Mouse (Mus musculus): ENCODE results near the gene Gm20431.
"Not testable (repeated sequence)": the region's sequence is repeated elsewhere in the genome, so short reads cannot be mapped to it uniquely, and the experiment has no call there.

Gene Gm20431

DNA sequence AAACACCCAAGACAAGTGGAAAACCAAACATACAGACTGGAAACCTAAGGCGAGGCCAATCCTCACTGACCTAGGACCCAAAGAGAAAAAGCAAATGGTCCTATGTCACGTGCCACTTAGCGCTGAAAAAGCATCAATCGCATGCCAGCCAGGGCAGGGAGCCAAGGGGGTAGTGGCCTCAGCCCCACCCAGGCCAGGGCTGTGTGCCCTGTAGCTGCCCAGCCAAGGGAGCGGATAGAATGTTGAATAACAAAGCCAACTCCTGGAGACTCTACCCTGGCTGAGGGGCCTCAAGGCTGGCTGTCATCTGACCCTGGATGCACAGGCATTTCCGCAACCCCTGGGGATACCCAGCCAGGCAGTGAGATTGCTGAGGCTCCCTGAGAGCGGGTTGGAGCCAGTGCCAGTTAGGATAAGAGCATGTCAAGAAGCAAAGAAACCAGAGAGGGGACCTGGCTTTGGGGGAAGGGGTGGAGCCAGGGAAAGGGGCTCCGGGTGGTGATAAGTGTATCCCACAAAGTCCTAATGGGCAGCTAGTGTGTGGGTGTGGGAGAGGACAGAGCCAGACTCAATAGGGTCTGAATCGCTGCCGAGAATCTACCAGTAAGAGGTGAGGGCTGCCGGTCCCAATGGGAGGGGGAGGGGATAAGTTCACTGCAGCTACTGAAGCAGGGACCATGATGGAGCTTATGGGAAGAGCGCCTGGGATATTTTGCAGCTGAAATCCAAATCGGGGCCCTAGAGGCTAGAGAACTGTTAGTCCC, 1.3 kb downstream of the Gm20431 start:
- peak; percentile 31 for DNase-seq (ENCODE audit: low read depth, low spot score)

DNA sequence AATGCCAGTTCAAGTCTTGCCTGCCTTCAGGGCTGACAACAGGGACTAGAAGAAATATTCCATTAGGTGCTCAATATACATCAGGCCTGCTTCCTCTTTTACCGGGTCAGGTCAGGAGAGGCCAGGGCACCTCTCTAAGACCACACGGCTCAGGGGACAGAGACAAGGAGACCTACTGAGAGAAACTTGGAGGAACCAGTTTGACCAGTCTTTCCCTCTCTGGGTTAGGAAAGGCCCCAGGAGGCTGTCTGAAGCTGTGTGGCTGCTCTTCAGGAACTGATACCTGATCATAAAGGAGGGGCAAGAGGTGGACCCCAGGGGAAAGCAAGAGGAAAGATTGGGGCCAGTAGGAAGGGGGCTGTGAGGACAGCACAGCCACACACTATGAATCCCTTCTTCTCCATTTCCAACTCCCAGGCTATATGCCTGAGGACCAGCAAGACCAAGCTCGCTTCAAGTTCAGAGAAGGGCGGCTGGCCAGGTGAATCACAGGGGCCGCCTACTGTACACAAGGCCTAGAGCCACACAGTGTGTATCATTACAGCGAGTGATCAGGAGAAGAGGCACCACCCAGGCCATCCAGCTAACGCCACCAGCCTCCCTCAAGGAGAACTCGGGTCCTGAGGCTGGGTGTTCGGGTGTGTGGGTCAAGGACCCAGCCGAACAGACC, 2.0 kb downstream of the Gm20431 start:
- no peak for DNase-seq (ENCODE audit: low read depth, low spot score)

DNA sequence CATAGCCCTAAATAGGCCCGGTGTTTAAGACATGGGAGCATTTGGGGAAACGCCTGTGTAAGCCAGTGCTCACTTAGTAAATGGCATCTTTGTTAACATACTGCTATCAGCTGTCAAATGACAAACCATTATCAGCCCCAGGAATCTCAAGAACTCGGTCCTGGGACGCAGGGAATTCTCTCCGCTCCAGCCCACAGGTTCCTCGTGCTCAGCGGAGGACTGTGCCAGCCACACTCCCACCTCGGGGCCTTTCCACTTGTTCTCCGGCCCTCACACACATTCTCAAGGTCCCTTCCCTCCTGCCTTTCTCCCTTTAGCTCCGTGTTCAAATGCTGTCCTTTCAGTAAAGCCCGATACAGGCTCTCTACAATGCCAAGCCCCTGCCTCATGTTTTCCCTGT, 2.6 kb downstream of the Gm20431 start:
- no peak for DNase-seq (ENCODE audit: low read depth, low spot score)

DNA sequence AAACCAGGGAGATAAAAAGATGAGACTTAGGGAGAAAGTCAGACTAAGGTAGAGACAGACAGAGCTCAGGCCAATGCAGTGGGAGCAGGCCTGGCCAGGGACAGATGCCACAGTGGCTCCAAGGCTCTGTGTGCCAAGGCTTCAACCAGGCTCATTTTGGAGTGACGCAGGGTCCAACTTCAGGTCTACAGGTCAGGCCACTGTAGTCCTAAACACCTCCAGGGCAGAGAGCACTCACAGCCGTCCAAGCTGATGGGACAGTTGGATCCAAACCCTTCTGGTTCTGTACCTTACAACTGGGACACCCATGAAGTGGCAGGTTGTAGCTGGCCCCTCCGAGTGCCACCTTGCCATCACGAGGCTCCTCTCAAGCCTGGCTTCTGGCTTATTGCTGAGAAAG, 3.3 kb downstream of the Gm20431 start:
- no peak for DNase-seq (ENCODE audit: low read depth, low spot score)

DNA sequence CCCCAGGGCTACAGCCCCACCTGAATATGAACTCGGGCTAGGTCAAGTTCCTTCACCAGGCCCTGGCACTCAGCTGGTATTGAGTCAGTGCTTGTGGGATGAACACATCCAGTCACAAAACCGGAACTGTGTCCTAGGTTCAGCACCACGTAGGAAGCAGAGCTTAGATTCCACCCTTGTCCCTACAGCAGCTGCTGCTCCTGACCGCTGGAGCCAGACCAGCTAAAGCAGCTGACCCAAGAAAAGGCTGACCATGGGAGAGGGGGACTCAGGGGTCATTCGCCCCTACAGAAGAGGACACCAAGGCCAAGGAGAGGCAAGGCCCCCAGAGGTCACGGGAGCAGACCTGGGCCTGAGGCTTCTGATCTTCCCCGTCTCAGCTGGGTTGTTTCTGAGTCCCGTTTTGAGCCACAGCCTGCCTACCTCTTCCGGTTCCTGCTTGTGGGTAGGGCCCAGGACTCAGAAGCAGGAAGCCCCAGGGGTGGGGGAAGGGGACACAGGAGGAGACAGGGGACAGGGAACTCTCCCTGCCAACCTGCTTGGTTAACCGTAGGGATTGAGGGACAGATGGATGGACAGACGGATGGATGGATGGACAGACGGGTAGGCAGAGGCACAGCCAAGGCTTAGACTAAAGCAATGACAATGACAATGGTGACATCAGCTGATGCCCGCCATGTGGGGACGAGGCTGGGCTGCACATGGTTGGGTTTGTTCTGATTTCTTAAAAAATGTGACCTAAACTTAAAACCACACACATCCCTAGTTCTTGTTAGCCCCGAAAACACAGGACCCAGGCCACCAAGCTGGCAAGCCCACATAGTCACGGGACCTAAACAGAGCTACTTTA, 4.4 kb downstream of the Gm20431 start:
- no peak for DNase-seq (ENCODE audit: low read depth, low spot score)

DNA sequence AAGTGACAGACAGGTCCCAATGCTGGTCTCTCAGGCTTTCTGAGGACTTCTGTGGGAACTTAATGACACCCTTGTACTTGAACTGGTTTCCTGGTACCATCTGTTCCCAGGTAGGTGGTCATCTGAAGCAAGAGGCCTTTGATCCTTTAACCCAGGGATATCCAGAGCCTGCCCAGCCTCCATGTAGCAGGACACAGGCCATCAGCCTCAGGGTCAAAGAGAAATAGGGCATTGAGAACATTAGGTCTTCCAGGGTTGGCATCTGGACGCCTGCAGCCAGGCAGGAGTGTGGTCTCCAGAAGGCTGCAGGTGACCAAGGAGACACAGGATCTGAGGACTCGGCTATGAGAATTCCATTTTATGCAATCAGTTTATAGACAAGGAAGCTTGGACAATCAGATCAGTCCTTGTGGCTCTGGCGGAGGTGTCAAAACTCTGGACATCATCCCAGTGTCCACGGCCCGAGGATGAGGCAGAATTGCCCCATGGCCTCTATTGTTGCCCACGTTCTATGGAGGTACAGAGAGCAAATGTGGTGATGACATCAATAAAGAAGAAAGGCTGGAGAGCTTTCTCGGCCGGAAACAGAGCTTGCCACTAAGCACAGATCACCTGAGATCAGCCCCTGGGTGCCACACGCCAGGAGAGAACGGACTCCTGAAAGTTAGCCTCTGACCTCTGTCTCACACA, 6.2 kb downstream of the Gm20431 start:
- no peak for DNase-seq (ENCODE audit: low read depth, low spot score)

DNA sequence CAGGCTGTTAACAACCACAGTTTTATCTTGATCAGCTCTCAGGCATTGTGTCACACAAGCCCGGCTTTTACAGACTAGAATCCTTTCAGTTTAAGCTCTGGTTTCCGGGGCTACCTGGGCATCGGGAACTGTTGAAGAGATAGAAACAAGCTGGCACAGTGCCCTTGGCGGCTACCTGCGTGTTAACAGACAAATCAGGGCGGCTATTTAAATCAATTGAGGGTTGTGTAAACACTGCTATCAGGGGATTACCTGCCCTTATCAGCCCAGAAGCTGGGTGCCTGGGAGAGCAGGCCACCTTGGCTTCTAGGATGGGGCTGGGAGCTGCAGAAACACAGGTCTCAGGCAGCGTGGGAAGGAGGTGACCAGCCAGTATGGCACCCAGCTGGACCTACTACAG, 8.6 kb downstream of the Gm20431 start:
- no peak for DNase-seq (ENCODE audit: low read depth, low spot score)

DNA sequence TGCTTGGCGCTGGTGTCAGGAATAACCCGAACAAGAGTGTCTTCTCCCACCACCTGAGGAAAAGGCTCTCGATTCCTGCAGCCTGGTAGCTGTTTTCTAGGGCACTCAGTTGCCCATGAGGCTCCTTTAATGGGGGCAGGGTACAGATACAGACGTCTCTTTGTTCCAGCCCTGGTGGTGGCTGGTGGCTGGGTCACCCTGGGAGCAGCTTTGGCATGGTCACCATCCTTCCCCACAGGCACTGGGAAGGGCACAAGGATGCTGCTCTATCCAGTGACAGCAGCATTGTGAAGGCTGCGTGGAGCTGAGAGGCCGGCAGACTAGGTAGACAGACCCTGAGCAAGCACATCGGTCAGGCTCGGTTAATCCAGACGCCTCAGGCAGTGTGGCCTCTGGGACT, 9.7 kb downstream of the Gm20431 start:
- DNase-seq (ENCODE audit: low read depth, low spot score): no peak

DNA sequence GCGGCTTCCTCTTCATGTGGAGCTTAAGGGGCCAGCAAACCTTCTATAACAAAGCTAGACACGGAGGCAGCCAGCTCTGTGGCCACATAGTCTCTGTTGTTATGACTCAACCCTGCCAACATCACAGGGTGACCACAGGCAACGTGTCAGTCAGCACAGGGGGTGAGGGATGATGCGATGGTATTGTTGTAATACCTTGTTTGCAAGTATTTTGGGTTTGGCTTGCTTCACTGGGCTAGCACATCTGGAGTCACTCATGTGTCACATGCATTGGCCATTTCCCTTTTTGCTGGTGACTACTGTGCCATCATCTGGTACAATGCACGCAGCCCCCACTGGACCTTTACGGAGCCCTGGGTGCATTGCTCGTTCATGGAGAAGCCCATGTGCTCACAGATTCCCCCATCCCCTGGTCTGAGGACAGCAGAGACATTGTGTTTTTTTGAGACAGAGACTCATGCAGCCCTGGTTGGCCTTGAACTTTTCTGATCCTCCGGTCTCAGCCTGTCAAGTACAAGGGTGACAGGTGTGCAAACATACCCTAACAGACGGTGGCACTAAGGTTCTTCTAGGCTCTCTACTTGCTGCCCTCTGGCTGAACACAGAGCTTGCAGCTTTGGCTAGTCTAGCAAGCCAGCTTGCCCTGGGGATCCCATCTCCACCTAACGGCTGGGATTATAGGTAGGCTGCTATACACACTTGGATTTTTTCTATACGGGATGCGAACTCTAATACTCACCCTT, 11.8 kb downstream of the Gm20431 start:
- DNase-seq (ENCODE audit: low read depth, low spot score): peak; percentile 88

DNA sequence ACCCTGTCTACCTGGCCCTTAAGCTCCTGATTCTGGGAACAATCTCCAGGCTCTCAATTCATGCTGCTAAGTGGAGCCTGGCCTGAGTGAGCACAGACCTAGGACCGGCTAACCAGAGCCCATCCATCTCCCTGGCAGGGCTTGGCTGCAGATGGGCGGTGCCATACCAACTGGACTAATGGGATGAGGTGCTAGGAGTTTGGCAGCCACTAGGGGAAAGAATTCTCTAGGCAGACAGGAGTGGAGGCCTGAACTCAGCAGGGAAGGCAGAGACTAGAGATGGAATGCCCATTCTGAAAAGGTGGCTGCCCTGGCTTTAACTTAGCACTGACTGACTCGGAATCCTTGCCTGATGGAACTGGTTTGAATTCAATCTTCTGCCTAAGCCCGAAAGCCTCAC, 14.9 kb downstream of the Gm20431 start:
- peak; percentile 79 for DNase-seq (ENCODE audit: low read depth, low spot score)

DNA sequence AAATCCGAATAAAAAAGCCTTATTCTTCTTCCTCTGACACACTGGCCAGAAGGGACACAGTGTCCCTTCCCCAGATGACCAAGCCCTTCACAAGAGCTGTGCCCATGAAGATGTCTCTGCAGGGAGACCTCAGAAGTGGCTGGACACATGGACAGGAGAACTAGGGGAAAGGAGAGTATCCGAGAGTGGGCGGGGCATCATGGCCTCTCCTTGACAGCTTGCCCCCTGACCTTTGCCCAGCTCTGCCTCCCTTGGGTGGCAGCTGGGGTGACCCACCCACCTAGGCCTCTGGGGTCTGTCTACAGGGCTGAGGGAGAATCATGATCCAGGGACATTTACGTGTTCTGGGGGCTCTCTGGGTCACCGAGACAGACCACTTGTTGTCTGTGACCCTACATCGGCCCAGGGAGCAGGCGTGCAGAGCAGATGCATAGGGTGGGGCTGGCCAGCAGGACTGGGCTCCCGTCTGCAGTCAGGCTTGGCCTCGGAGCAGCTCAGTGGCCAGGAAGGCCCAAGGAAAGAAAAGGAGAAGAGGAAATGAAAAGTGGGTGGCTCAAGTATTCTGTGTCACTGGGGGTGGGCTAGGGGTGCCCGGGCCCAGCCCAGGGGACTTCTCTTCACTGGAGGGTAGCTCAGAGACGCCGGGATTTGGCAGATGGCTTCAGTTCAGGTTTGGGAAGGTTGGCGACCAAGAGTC, 17.8 kb downstream of the Gm20431 start:
- DNase-seq (ENCODE audit: low read depth, low spot score): not testable (repeated sequence)

DNA sequence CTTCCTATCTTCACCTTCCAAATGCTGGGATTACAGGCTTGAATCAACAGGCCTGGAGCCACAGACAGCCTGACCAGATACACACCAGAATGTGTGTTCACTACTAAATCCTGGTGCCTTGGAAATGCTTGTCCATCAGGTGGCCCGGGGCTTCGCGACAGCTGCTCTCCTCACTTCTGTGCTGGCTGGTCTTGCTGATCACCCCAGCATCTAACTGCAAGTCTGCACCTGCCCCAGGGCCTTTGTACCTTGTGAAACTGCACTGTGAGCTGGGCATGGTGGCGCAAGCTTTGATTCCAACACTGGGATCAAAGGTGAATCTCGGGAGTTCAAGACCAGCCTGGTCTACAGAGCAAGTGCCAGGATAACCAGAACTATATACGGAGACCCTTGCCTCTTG, 19.1 kb downstream of the Gm20431 start:
- DNase-seq (ENCODE audit: low read depth, low spot score): no peak

DNA sequence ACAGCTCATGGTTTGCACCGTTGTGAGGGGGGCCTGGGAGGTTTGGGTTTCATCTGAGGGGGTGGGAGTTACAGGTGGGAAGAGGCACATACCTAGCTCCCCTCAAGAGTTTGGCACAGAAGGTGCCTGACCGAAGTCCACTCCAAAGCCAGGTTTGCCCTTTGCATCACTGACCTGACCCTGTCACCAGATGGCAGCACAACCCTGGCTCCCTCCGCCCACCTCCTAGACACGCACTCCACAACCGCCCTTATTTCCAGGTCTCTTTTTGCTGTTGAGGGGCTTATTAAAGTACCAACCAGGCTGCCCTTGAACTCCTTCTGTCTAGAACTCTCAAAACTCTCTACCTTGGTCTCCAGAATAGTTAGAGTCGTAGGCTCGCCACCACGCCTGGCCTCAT, 20.0 kb downstream of the Gm20431 start:
- DNase-seq (ENCODE audit: low read depth, low spot score): peak; percentile 31

DNA sequence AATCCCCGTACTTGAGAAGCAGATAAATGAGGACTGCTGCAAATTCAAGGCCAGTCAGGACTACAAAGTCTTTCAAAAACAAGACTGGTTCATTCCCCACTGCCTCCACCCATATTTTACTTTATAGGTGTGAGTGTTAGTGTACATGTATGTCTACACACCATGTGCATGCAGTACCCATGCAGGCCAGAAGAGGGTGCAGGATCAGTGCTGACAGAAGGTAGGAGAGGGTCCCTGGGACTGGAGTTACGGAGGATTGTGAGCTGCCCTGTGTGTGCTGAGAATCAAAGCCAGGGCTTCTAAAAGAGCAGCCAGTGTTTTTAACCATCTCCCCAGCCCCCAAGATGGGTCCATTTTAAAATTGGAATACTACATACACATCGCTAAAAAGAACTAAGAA, 21.0 kb downstream of the Gm20431 start:
- DNase-seq (ENCODE audit: low read depth, low spot score): peak; percentile 44

DNA sequence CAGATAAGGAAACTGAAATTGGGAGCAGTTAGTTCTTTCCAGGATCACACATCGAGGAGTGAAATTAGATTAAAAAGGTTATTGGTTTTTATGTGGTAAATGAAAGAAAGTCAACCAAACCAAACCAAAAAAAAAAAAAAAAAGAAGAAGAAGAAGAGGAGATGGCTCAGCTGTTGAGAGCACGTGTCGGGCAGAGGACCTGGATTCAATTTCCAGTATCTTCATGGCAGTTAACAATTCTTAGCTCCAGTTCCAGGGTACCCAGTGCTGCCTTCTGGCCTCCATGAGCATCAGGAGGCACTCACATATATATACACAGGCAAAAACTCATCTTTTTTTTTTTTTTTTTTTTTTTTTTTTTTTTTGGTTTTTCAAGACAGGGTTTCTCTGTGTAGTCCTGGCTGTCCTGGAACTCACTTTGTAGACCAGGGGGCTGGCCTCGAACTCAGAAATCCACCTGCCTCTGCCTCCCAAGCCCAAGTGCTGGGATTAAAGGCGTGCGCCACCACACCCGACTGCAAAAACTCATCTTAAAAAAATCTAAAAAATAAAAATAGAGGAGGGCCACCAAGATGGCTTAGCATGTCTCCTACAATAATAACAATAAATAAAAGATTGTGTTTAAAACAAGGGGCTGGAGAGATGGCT, 26.3 kb downstream of the Gm20431 start:
- peak; percentile 14 for DNase-seq (ENCODE audit: low read depth, low spot score)

DNA sequence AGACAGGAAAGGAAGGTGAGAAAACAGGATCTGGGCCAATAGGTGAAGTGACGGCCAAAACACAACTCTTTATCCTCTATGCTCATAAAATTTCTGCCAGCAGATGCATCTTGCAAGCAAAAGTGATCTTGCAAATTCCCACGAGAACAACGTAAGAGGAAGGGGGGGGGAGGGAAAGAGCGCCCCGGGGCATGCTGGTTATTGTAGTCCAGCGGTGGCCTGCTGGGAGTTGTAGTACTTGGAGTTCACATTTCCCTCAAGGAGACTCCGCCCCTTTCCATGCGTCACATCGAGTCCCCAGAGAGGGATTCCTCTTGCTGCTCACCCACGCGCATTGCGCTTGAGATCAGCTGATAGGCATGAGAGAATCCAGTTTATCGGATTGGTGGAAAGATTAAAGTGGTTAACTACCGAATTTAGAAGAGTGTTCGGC, 26.9 kb downstream of the Gm20431 start:
- peak; percentile 100 for DNase-seq (ENCODE audit: low read depth, low spot score)

DNA sequence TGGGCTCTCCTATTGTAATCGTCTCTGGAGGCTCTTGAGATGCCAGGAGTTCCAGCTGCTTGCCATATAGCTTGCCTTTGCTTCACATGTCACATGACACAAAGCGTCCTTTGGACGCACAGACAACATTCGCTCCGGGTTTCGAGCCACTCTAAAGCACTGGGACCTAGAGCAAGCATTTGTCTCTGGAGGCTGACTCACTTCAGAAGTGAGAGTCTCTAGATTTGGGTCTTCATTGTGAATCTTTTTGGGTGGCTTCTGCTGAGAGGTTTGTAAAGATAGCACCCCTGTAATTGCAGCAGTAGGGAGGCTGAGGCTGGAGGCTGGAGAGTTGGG, 27.8 kb downstream of the Gm20431 start:
- DNase-seq (ENCODE audit: low read depth, low spot score): no peak

DNA sequence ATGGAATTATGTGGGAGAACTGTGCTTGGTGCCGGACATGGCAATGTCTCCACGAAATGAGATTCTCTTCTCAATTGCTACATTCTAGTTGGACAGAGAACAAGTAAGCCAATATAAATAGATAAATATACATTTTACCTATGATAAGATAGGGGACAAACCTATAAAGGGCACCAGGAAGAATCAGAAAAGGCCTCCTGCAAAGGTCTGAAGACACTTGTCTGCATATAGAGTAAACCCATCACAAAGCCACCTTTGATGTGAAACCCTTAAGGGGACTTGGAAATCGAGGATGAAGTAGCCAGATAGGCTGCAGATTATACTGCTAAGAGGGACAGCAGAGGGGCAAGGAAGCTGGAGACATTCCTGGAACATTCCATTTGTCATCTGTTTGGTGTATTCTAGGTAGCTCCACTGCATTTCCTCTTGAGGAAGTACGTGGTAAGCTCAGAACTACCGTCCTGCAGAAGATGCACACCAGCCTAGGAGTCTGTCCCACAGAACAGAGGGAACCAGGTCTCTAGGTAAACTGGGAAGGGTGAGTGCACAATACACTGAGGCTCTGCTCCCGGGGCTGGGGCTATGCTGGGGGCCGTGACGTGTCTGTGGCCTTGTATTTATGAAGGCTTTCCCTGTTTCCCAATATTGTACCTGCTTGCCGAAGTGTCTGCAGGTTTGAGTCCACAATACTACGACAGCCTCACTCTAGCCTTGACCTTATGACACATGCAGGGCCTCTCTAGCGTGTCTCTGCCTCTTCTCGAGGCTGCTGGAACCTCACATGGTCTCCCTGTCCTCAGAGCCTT, 28.4 kb downstream of the Gm20431 start:
- DNase-seq (ENCODE audit: low read depth, low spot score): peak; percentile 25

Measured in 3T3-L1 (cell line).